ENCODE assay signal across 28 mouse cellular contexts in genomic region chr3:108831750-108832149, GRCm38 (mm10). TPM values are rescaled to one million over a fixed set of nuclear protein-coding genes. Genes with fewer than 3 reads are reported as not detected.
"Had no signal": no experiment of that assay in that cellular context is flagged by ENCODE, and none has a peak within 500 bp of the region (broad histone marks: within the 10 kb centered on the region; RNA-seq: fewer than 3 reads in every experiment).

No protein-coding gene starts in this region.

- ATAC-seq: liver, embryonic 12.5 days; midbrain, embryonic 13.5 days; midbrain, embryonic 16.5 days had no signal

- H3K4me1 ChIP-seq: limb, embryonic 10.5 days; limb, embryonic 13.5 days; midbrain, embryonic 10.5 days; midbrain, embryonic 13.5 days had no signal

- H3K9ac ChIP-seq: limb, embryonic 13.5 days; liver, embryonic 12.5 days; liver, embryonic 15.5 days; lung, embryonic 15.5 days; midbrain, embryonic 13.5 days had no signal

- DNase-seq: kidney, adult 18-20 months; kidney, adult 9 months; kidney, postnatal 14 days; kidney, postnatal 4 days; liver; lung, adult 18-20 months; lung, postnatal 14 days; right cerebral cortex, adult 18-20 months; right cerebral cortex, postnatal 14 days; right cerebral cortex, postnatal 4 days; thymus, adult 2 months; thymus, postnatal 25 days had no signal

- H3K27me3 ChIP-seq: limb, embryonic 13.5 days; liver, embryonic 12.5 days; liver, embryonic 15.5 days; lung, embryonic 15.5 days; megakaryocyte, embryonic 14.5 days; midbrain, embryonic 13.5 days had no signal

- H3K4me2 ChIP-seq: limb, embryonic 13.5 days; liver, embryonic 12.5 days; liver, embryonic 15.5 days; lung, embryonic 15.5 days; midbrain, embryonic 13.5 days had no signal

- H3K9me3 ChIP-seq: limb, embryonic 10.5 days; limb, embryonic 13.5 days; liver, embryonic 12.5 days; liver, embryonic 15.5 days; lung, embryonic 15.5 days; megakaryocyte, embryonic 14.5 days; midbrain, embryonic 10.5 days; midbrain, embryonic 13.5 days had no signal

- H3K4me3 ChIP-seq: limb, embryonic 10.5 days; limb, embryonic 13.5 days; liver, embryonic 12.5 days; liver, embryonic 15.5 days; lung, embryonic 15.5 days; megakaryocyte, embryonic 14.5 days; midbrain, embryonic 10.5 days; midbrain, embryonic 13.5 days; myocyte had no signal

- H3K27ac ChIP-seq: limb, embryonic 10.5 days; limb, embryonic 13.5 days; liver, embryonic 12.5 days; liver, embryonic 15.5 days; lung, embryonic 15.5 days; macrophage; midbrain, embryonic 10.5 days; midbrain, embryonic 13.5 days; stomach, postnatal 0 days had no signal

RNA-seq across cellular contexts. Expression of gene Fndc7, which starts 58.1 kb away (rescaled TPM):
- total RNA-seq: monocyte, adult 5-6 weeks had no signal
- polyA plus RNA-seq: kidney, embryonic 16.5 days; limb, embryonic 10.5 days; midbrain, embryonic 13.5 days; neural tube, embryonic 11.5 days; stomach, embryonic 14.5 days had no signal
